12 mouse cellular contexts compared by ENCODE assay signal in genomic region chr5:141738725-141739124, GRCm38 (mm10).
DNase-seq lines count a peak whose midpoint lies in the region; ATAC-seq and TF ChIP-seq lines count a peak whose summit lies in the region.
"Had no signal": no experiment of that assay in that cellular context is flagged by ENCODE, and none has a peak within 500 bp of the region (broad histone marks: within the 10 kb centered on the region; RNA-seq: fewer than 3 reads in every experiment).

No protein-coding gene starts in this region.

- no peaks in the 10 kb centered on the region for H3K4me1 ChIP-seq in kidney, postnatal 0 days (replicated peaks; ENCODE audit: insufficient read depth, low read length)
- no peaks in the 10 kb centered on the region for H3K4me1 ChIP-seq in cortical plate, adult 2 months (ENCODE audit: control insufficient read depth, insufficient read depth, low read length)
- H3K4me1 ChIP-seq: embryonic facial prominence, embryonic 15.5 days; liver, embryonic 15.5 days; midbrain, embryonic 13.5 days had no signal

- H3K4me2 ChIP-seq in kidney, postnatal 0 days (ENCODE audit: low read length), result no peak overlapping the region
- H3K4me2 ChIP-seq: embryonic facial prominence, embryonic 15.5 days; liver, embryonic 15.5 days; midbrain, embryonic 13.5 days had no signal

- H3K27me3 ChIP-seq in kidney, postnatal 0 days (ENCODE audit: insufficient read depth, low read length), result no peaks in the 10 kb centered on the region
- H3K27me3 ChIP-seq: embryonic facial prominence, embryonic 15.5 days; liver, embryonic 15.5 days; midbrain, embryonic 13.5 days had no signal

- H3K27ac ChIP-seq in kidney, postnatal 0 days, result no peak overlapping the region
- no peak overlapping the region for H3K27ac ChIP-seq in cortical plate, adult 2 months (ENCODE audit: insufficient read depth, low read length)
- H3K27ac ChIP-seq: embryonic facial prominence, embryonic 15.5 days; liver, embryonic 15.5 days; midbrain, embryonic 13.5 days had no signal

- DNase-seq in kidney, postnatal 0 days (ENCODE audit: low spot score), result no peak
- no peak for DNase-seq in kidney, postnatal 14 days
- peak; percentile 9 for DNase-seq in thymus, postnatal 14 days
- DNase-seq in thymus, postnatal 0 days (ENCODE audit: low spot score), result no peak
- no peak for DNase-seq in adrenal gland, postnatal 14 days
- no peak for DNase-seq in right cerebral cortex, adult 18-20 months
- DNase-seq: cerebellum, postnatal 36 days; heart, adult 18-20 months had no signal

- no peaks in the 10 kb centered on the region for H3K9me3 ChIP-seq in kidney, postnatal 0 days (replicated peaks; ENCODE audit: low read length)
- H3K9me3 ChIP-seq: embryonic facial prominence, embryonic 15.5 days; liver, embryonic 15.5 days; midbrain, embryonic 13.5 days had no signal

- no peaks in the 10 kb centered on the region for H3K36me3 ChIP-seq in kidney, postnatal 0 days (ENCODE audit: insufficient read depth, low read length)
- H3K36me3 ChIP-seq: embryonic facial prominence, embryonic 15.5 days; liver, embryonic 15.5 days; midbrain, embryonic 13.5 days had no signal

- WGBS in kidney, postnatal 0 days, result 74% methylated on average over 5 of the region's 5 CpGs

- no peak for ATAC-seq in kidney, postnatal 0 days (replicated peaks; ENCODE audit: low FRiP score, low read depth)
- ATAC-seq: midbrain, embryonic 13.5 days had no signal

- no peak for TF ChIP-seq POLR2A in cortical plate, adult 2 months (IDR thresholded peaks at IDR 0.05; ENCODE audit: extremely low read depth, insufficient read depth, low read length)

- no peak overlapping the region for H3K9ac ChIP-seq in kidney, postnatal 0 days (ENCODE audit: low read depth, low read length)
- H3K9ac ChIP-seq: embryonic facial prominence, embryonic 15.5 days; liver, embryonic 15.5 days; midbrain, embryonic 13.5 days had no signal

- H3K4me3 ChIP-seq in kidney, postnatal 0 days (replicated peaks; ENCODE audit: low read depth, low read length), result no peak overlapping the region
- H3K4me3 ChIP-seq in cortical plate, adult 2 months (ENCODE audit: insufficient read depth, low read length), result no peak overlapping the region
- H3K4me3 ChIP-seq: embryonic facial prominence, embryonic 15.5 days; liver, embryonic 15.5 days; midbrain, embryonic 13.5 days had no signal

- TF ChIP-seq CTCF in kidney, postnatal 0 days (IDR thresholded peaks at IDR 0.05; ENCODE audit: low read depth), result peak; percentile 35; the same call in 1 of the 2 replicates
- TF ChIP-seq CTCF in cortical plate, adult 2 months (IDR thresholded peaks at IDR 0.05; ENCODE audit: extremely low read depth, insufficient read depth, low read length), result peak; percentile 7; the same call in 1 of the 2 replicates
